Mouse (Mus musculus) cerebellum, adult 8-10 months (tissue): ENCODE results near the gene Lmntd1.

ENCODE experiments used
- DNase-seq: peaks from one replicate; pipeline ENCODE4 v3.0.0; 2022

Gene Lmntd1

DNA sequence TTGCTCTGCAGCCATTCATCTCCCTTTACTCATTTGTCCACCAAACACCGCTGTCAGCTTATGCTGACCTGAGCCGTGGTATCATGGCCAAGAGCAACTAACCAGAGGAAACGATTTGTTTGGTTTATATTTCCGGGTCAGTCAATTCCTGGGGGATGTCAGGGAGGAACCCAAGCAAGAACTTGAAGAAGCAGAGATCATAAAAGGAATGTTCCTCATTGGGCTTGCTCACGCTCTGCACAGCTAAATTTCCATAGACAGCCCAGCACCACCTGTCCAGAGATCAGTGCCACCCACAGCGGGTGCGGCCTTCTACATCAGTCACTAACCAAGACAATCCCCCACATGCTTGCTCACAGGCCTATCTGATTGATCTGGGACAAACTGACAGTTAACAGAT, at the start of gene Lmntd1:
TSS of gene Lmntd1 (minus strand) at position 101 of the 400 bp plus-strand sequence.
- DNase-seq, result no peak

- no peak for DNase-seq
Observed at GRCm38 (mm10) chr6:145660943-145661342, 46.8 kb upstream of the Lmntd1 start.

DNA sequence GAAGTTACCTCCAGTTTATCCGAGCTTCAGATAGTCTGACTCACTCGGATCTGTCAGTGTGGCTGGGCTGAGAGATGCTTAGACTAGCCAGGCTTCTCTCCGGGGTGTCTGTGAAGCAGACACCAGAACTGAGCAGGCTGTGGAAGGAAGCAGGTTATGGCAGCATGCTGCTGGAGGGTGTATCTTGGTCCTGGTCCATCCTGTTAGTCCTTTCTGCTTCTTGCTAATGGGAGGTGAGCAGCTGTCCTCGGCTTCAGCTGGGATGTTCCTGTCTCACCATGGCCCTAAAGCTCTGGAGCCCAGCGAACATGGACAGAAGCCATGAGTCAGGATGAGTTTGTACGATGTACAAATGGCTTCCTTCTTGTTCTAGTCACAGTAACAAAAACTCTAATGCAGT, 45.0 kb upstream of the Lmntd1 start:
- DNase-seq, result no peak

DNA sequence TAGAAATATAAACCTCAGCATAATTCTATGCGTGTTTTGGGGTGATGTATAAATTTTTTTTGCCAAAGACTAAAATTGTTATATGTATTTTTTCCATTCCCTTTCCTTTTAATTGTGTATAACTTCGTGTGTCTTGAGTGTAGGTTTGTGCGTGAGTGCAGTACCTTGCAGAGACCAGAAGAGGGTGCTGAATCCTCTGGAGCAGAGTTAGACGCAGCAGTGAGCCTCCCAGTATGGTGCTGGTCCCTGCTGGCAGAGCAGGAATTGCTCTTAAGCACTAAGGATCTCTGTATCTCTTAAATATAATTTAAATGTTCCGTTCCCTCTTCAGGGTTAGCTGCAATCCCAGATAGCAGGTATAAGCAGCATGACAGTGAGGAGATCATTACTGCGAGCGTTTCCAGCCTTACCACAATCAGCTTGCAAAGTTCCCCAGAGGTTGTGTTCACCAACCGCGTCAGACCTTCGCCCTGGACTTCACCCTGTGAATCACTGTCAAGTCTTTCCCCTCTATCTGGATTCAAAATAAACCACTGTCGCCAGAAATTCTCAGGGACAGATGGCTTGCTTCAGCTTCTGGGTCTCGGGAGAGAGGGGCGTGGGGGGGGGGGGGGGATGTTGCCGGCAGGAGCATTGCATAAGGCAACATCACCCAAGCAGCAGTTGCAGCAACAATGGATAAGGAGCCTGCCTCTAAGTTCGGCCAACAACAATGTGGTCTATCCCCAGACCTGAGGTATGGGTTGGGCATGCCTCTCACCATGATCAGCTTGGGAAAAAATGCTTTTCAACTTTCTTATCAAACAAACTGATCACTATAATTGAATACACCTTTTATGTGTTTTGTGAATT, 42.8 kb upstream of the Lmntd1 start:
- DNase-seq, result no peak

- no peak for DNase-seq
Observed at GRCm38 (mm10) chr6:145655678-145656077, 41.6 kb upstream of the Lmntd1 start.

DNA sequence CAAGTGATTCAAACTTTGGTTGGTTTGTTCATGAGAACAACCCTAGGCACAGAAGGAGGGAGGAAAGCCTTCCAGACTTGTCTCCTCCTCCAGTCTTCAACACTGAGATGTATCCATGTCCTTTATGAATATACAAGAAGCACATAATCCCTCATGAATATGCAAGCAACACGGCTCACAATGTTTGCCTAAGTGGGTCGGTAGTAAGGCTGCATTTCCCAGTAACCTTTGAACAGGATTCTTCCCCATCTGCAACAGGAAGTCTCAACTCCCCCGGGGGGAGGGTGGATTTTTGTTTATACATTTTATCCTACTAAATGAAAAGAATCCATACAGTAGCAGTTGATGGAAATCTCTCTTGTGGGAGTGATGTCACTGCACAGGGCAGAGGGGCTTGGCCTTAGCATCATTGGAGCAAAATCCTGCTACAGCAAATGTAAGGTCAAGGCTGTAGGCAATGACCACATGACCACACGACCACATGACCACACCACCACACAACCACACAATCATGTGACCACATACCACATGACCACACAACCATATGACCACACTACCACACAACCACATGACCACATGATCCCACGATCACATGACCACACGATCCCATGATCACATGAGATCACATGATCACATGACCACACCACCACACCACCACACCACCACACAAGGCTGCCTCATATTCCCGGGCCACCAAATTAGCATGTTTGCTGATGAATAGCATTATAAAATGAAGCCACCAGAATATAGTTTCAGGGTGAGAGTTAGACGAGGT, 40.1 kb upstream of the Lmntd1 start:
- no peak for DNase-seq

DNA sequence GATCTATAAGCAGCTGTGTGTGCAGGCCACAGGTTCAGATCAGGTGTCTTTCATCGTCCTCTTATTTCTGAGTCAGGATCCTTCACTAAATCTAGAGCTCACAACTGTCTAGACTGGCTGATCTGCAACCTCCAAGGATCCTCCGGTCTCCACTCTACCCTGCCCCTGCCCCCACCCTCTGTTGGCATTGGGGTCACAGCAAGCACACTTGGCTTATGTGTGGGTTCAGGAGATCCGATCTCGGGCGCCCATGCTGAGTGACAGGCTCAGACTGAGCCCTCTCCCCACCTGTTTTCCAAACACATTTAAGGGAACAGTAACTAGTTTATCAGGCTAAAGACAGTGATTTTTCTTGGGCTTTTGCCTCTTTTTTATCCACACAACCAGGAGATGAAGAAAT, 39.5 kb upstream of the Lmntd1 start:
- no peak for DNase-seq

DNA sequence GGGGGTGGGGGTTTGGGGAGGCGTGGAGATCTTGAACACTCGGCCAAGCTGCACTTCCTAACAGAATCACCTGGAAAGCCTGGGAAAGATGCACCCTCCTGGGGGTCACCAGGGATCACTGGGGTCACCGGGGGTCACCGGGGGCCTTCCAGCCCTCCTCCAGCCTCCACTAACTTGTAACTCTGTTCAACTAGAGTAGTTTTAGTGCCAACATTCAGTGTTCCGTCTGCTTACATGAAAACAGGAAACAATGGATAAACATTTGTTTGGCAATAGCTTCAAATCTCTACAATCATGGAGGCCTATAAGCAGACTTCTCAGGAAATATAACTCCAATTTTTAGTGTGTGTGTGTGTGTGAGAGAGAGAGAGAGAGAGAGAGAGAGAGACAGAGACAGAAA, 38.9 kb upstream of the Lmntd1 start:
- no peak for DNase-seq

- no peak for DNase-seq
Observed at GRCm38 (mm10) chr6:145651976-145652375, 37.9 kb upstream of the Lmntd1 start.

DNA sequence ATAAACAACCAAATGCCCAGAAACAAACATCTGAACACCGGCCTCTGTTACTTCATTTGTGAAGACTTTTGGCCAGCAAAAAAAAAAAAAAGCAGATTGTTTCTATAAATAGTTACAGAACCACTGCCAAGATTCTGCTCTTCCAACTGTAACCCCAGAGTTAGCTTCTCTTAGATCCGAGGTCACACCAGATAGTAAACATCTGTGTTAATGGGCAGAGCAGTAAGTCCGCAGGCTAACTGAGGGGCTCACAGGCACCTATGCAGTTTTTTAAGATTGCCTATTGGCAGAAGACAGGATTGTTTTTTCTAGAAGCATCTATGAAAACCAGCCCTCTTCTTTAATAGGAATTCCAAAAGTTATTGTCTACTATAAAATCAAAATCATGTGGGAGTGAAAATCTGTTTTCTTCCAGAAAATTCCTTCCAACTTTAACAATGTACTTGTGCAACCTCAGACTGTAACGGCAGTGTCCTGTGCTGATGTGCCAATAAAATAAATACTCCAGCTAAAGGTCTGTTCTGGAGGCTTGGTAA, 26.9 kb upstream of the Lmntd1 start:
- DNase-seq, result no peak

DNA sequence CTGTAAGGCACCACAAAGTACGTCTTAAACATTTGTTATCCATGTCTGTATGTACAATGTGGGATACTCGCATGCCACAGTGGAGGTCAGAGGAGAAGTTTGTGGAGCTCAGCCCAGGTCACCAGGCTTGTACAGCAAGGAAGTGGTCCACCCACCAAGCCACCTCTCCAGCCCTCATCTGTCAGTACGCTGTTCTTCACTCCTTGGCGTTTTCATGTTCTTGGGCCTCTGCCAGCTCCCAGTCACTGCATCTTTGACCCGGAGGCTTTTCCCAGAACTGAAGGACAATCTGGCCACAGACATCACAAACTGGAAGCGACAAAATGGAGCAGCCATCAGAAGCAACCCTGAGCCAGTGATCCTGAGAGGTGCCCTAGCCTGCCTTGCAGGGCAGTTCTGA, 24.1 kb upstream of the Lmntd1 start:
- DNase-seq, result no peak

- no peak for DNase-seq
Observed at GRCm38 (mm10) chr6:145636682-145637081, 22.6 kb upstream of the Lmntd1 start.

DNA sequence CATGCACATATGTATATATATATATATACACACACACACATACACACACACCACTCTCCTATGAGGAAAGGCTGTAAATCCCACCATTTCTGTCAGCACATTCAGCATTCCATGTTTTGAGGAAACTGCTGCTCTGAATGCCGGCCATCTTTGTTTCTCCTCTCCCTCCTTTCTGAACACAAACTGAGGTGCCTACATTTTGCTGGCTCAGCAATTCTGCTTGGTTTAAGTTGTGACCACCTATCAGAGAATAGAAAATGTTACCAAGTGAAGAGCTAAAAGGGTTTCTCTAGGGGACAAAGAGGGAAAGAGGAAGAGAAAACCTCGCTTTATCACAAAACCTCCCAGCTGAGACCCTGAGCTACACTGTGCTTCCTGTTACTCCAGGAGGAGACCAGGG, 20.3 kb upstream of the Lmntd1 start:
- no peak for DNase-seq

DNA sequence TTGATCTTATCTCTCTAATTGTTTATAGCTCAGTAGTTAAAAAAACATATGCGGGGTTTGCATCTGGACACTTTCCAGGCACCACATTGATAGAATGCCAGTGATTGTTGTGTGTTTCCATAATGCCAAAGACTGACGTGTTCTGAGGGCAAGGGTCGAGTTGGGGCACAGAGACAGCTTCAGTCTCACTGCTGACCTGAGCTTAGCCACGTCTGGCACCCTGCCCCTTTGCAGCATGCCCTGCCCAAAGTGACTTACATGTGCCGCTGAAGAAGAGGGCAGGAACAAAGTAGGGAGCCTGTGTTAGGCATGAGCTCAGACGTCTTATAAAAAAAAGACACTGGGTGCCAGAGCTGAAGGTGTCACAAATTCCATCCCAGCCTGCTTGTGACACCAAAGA, 16.1 kb upstream of the Lmntd1 start:
- no peak for DNase-seq

- DNase-seq, result no peak
Observed at GRCm38 (mm10) chr6:145623141-145623540, 9.0 kb upstream of the Lmntd1 start.

- DNase-seq, result no peak
Observed at GRCm38 (mm10) chr6:145616402-145617229, 2.5 kb upstream of the Lmntd1 start.

DNA sequence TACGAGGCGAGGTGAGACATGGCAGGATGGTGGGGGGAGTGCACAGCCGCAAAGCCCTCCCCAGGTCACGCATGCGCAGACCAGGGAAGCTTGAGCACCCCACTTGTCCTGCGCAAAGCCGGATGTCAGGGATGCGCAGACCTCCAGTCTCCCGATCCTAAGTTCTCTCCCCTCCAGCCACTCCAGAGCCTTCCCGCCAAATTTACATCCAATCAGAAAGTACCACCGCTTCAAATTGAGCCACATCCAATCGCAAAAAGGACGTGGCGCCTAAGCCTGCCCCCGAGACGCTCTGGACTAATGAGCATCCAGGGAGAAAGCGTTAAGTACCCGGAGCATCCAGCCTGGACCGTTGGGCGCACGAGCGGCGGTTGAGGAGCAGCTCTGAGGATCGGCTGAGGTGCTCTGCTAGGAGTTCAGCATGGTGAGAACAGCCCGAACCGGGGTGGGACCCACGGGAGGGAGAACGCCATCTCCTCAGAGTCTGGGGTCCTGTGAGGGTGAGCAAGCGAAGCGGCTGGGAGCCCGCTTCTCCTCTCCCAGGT, 1.6 kb upstream of the Lmntd1 start, which contains the start of gene Tuba3b:
TSS of gene Tuba3b (plus strand) at position 92 of the 545 bp plus-strand sequence.
- no peak for DNase-seq

GRCm38 (mm10) chr6:145612611-145613010, 1.5 kb downstream of the Lmntd1 start:
- DNase-seq, result peak; percentile 45

DNA sequence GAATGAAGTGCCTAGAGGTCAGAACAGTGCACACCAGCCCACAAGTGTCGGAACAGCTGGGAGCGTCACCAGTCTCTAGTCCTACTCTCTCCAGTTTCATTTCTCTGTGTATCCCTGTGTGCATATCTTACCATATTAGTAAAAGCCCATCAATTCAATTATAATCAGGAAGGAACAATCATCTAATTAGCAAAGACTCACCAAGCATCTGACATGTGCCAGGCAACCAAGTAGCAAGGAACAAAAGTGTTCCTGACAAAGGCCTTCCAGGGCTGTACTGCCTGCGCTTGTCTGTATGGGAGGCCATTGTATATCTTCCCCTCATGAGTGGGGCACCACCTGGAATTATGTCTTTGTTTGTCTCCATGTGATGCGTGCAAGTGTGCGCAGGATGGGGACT, 3.2 kb downstream of the Lmntd1 start:
- no peak for DNase-seq

GRCm38 (mm10) chr6:145608693-145609092, 5.4 kb downstream of the Lmntd1 start:
- DNase-seq, result no peak

GRCm38 (mm10) chr6:145607746-145608145, 6.4 kb downstream of the Lmntd1 start:
- no peak for DNase-seq

DNA sequence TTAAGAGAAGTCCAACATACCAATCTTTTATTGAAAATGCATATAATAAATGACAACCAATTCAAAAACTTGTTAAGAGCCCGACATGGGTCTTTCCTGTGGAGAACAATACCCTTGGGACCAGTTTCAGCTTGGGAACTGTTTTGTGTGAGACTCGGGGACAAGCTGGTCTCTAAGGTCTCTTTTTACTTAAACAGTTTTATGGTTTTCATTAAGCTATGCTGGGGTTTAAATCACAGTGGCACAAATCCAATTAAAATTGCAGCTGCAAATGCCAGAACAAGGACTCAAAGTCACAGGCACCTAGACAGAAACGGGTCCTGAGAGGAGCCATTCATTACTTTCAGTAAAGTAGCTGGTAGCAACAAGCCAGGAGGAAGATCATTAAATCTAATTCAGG, 8.9 kb downstream of the Lmntd1 start:
- DNase-seq, result no peak

DNA sequence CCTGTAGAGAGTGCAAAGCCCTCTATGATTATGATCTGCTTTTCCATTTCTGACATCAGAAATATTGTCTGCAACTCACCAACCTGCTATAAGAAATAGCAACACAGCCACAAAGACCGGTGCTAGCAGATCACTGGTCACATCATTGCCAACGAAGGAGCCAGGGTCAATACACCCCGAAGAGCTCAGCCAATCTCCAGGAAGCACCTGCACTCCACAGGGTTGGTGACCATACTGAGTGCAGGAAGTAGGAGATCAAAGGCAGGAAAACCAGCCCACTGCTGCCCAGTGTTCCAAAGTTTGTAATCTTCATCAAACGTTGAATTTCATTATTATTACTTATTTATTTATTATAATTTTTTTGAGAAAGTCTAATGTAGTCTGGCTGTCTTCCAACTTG, 9.5 kb downstream of the Lmntd1 start:
- no peak for DNase-seq
